Mouse (Mus musculus): ENCODE measurements around the gene Sertm1.

DNA sequence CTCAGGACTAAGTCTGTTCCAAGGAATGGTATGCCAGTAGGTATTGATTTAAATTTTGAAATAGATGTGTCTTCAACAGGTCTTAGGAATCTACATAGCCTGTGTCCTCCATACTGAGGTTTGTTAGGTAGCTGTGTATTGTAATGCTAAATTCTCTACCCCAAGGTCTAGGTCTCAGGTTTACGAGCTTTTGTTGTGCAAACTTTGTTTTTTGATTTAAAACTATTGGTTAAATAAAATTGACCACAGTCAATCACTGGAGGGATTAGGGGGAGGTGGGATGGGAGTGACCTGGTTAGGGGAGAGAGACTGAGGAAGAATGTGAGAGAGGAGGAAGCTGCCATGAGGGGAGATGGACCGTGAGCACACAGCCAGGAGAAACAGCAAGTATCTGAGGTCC is 29.2 kb downstream of the Sertm1 start:
- TF ChIP-seq POLR2A (IDR thresholded peaks at IDR 0.05; ENCODE audit: borderline replicate concordance, insufficient read depth, low read length) (no peak), CTCF (IDR thresholded peaks at IDR 0.05; ENCODE audit: borderline replicate concordance, insufficient read depth, low read depth, low read length) (no peak)

Measured in cerebellum, adult 2 months (tissue).